Comparison of ENCODE assay signal across 15 mouse cellular contexts in genomic region chr3:128337508-128337907, GRCm38 (mm10).
DNase-seq lines count a peak whose midpoint lies in the region; ATAC-seq and TF ChIP-seq lines count a peak whose summit lies in the region.
"Had no signal": no experiment of that assay in that cellular context is flagged by ENCODE, and none has a peak within 500 bp of the region (broad histone marks: within the 10 kb centered on the region; RNA-seq: fewer than 3 reads in every experiment).

No protein-coding gene starts in this region.

- no peaks in the 10 kb centered on the region for H3K36me3 ChIP-seq in hindbrain, embryonic 12.5 days
- no peaks in the 10 kb centered on the region for H3K36me3 ChIP-seq in hindbrain, embryonic 14.5 days (replicated peaks; ENCODE audit: control insufficient read depth, insufficient read depth)
- H3K36me3 ChIP-seq in midbrain, embryonic 13.5 days, result no peaks in the 10 kb centered on the region
- no peaks in the 10 kb centered on the region for H3K36me3 ChIP-seq in midbrain, postnatal 0 days (ENCODE audit: insufficient read depth, low read length)
- no peaks in the 10 kb centered on the region for H3K36me3 ChIP-seq in forebrain, embryonic 14.5 days (ENCODE audit: control insufficient read depth, insufficient read depth, low read length)
- H3K36me3 ChIP-seq in intestine, embryonic 16.5 days (ENCODE audit: control insufficient read depth, insufficient read depth, low read length), result no peaks in the 10 kb centered on the region
- H3K36me3 ChIP-seq: embryonic facial prominence, embryonic 15.5 days; heart, embryonic 10.5 days; limb, embryonic 15.5 days; lung, embryonic 15.5 days had no signal

- no peak overlapping the region for H3K27ac ChIP-seq in hindbrain, embryonic 12.5 days
- no peak overlapping the region for H3K27ac ChIP-seq in hindbrain, embryonic 14.5 days
- H3K27ac ChIP-seq in midbrain, embryonic 13.5 days, result no peak overlapping the region
- no peak overlapping the region for H3K27ac ChIP-seq in midbrain, postnatal 0 days (ENCODE audit: low read depth, low read length)
- H3K27ac ChIP-seq in forebrain, embryonic 14.5 days (ENCODE audit: low read depth, low read length), result no peak overlapping the region
- no peak overlapping the region for H3K27ac ChIP-seq in intestine, embryonic 16.5 days (ENCODE audit: low read length)
- H3K27ac ChIP-seq: embryonic facial prominence, embryonic 15.5 days; heart, embryonic 10.5 days; limb, embryonic 15.5 days; liver, embryonic 14.5 days; lung, embryonic 15.5 days; macrophage had no signal

- H3K4me2 ChIP-seq in hindbrain, embryonic 12.5 days (replicated peaks), result no peak overlapping the region
- H3K4me2 ChIP-seq in hindbrain, embryonic 14.5 days (replicated peaks), result no peak overlapping the region
- H3K4me2 ChIP-seq in midbrain, embryonic 13.5 days (replicated peaks), result no peak overlapping the region
- H3K4me2 ChIP-seq in midbrain, postnatal 0 days (ENCODE audit: low read depth, low read length, poor library complexity, severe bottlenecking), result no peak overlapping the region
- H3K4me2 ChIP-seq in forebrain, embryonic 14.5 days (ENCODE audit: low read length), result no peak overlapping the region
- no peak overlapping the region for H3K4me2 ChIP-seq in intestine, embryonic 16.5 days (ENCODE audit: low read depth, low read length)
- H3K4me2 ChIP-seq: embryonic facial prominence, embryonic 15.5 days; limb, embryonic 15.5 days; lung, embryonic 15.5 days had no signal

- no peaks in the 10 kb centered on the region for H3K4me1 ChIP-seq in hindbrain, embryonic 12.5 days
- no peaks in the 10 kb centered on the region for H3K4me1 ChIP-seq in hindbrain, embryonic 14.5 days (replicated peaks; ENCODE audit: control insufficient read depth, insufficient read depth, low read length)
- H3K4me1 ChIP-seq in midbrain, embryonic 13.5 days (replicated peaks), result no peaks in the 10 kb centered on the region
- H3K4me1 ChIP-seq in midbrain, postnatal 0 days (ENCODE audit: insufficient read depth, low read length), result no peaks in the 10 kb centered on the region
- H3K4me1 ChIP-seq in forebrain, embryonic 14.5 days (ENCODE audit: control insufficient read depth, insufficient read depth, low read length), result no peaks in the 10 kb centered on the region
- H3K4me1 ChIP-seq in intestine, embryonic 16.5 days (ENCODE audit: control insufficient read depth, insufficient read depth, low read length), result peaks cover 2% of the 10 kb centered on the region; the same call in 1 of the 2 replicates
- H3K4me1 ChIP-seq: embryonic facial prominence, embryonic 15.5 days; heart, embryonic 10.5 days; limb, embryonic 15.5 days; lung, embryonic 15.5 days had no signal

- no peak for TF ChIP-seq CTCF in midbrain, postnatal 0 days (IDR thresholded peaks at IDR 0.05)

- H3K4me3 ChIP-seq in hindbrain, embryonic 12.5 days, result no peak overlapping the region
- H3K4me3 ChIP-seq in hindbrain, embryonic 14.5 days (replicated peaks; ENCODE audit: low read length), result no peak overlapping the region
- no peak overlapping the region for H3K4me3 ChIP-seq in midbrain, embryonic 13.5 days (replicated peaks)
- H3K4me3 ChIP-seq in midbrain, postnatal 0 days (ENCODE audit: low read depth, low read length), result no peak overlapping the region
- no peak overlapping the region for H3K4me3 ChIP-seq in forebrain, embryonic 14.5 days (ENCODE audit: low read depth, low read length)
- H3K4me3 ChIP-seq in intestine, embryonic 16.5 days (ENCODE audit: low read length), result no peak overlapping the region
- H3K4me3 ChIP-seq: embryonic facial prominence, embryonic 15.5 days; heart, embryonic 10.5 days; limb, embryonic 15.5 days; lung, embryonic 15.5 days; myocyte had no signal

- peak; percentile 32; the same call in 1 of the 2 replicates for ATAC-seq in hindbrain, embryonic 12.5 days (ENCODE audit: low FRiP score)
- no peak for ATAC-seq in hindbrain, embryonic 14.5 days (ENCODE audit: low FRiP score)
- peak; percentile 55; the same call in 1 of the 2 replicates for ATAC-seq in midbrain, embryonic 13.5 days
- no peak for ATAC-seq in midbrain, postnatal 0 days (ENCODE audit: low FRiP score)
- ATAC-seq in forebrain, embryonic 14.5 days, result peak; percentile 55; the same call in 1 of the 2 replicates
- 0 out of 2 replicates have a peak, but pooled peaks have one; percentile 38 for ATAC-seq in intestine, embryonic 16.5 days
- ATAC-seq: CD4-positive, CD25-positive, alpha-beta regulatory T cell, adult 4 months had no signal

- H3K9me3 ChIP-seq in hindbrain, embryonic 12.5 days (replicated peaks), result no peaks in the 10 kb centered on the region
- H3K9me3 ChIP-seq in hindbrain, embryonic 14.5 days (ENCODE audit: control insufficient read depth, low read length), result no peaks in the 10 kb centered on the region
- no peaks in the 10 kb centered on the region for H3K9me3 ChIP-seq in midbrain, embryonic 13.5 days
- H3K9me3 ChIP-seq in midbrain, postnatal 0 days (ENCODE audit: low read length), result no peaks in the 10 kb centered on the region
- H3K9me3 ChIP-seq in forebrain, embryonic 14.5 days (replicated peaks; ENCODE audit: control insufficient read depth, low read length), result no peaks in the 10 kb centered on the region
- H3K9me3 ChIP-seq in intestine, embryonic 16.5 days (ENCODE audit: control insufficient read depth, low read length), result no peaks in the 10 kb centered on the region
- H3K9me3 ChIP-seq: embryonic facial prominence, embryonic 15.5 days; heart, embryonic 10.5 days; limb, embryonic 15.5 days; lung, embryonic 15.5 days had no signal

- no peaks in the 10 kb centered on the region for H3K27me3 ChIP-seq in hindbrain, embryonic 12.5 days
- no peaks in the 10 kb centered on the region for H3K27me3 ChIP-seq in hindbrain, embryonic 14.5 days (ENCODE audit: control insufficient read depth, insufficient read depth, low read length)
- H3K27me3 ChIP-seq in midbrain, embryonic 13.5 days, result 0 out of 2 replicates have a peak, but pooled peaks cover 3% of the 10 kb centered on the region
- no peaks in the 10 kb centered on the region for H3K27me3 ChIP-seq in midbrain, postnatal 0 days (ENCODE audit: insufficient read depth, low read length)
- H3K27me3 ChIP-seq in forebrain, embryonic 14.5 days (replicated peaks; ENCODE audit: control insufficient read depth, insufficient read depth, low read length), result no peaks in the 10 kb centered on the region
- H3K27me3 ChIP-seq in intestine, embryonic 16.5 days (replicated peaks; ENCODE audit: control insufficient read depth, insufficient read depth, low read length), result no peaks in the 10 kb centered on the region
- H3K27me3 ChIP-seq: embryonic facial prominence, embryonic 15.5 days; limb, embryonic 15.5 days; lung, embryonic 15.5 days had no signal

- no peak overlapping the region for H3K9ac ChIP-seq in hindbrain, embryonic 12.5 days
- no peak overlapping the region for H3K9ac ChIP-seq in hindbrain, embryonic 14.5 days
- no peak overlapping the region for H3K9ac ChIP-seq in midbrain, embryonic 13.5 days (replicated peaks)
- H3K9ac ChIP-seq in midbrain, postnatal 0 days (replicated peaks; ENCODE audit: low read length, poor library complexity, severe bottlenecking), result no peak overlapping the region
- no peak overlapping the region for H3K9ac ChIP-seq in forebrain, embryonic 14.5 days (ENCODE audit: low read length)
- no peak overlapping the region for H3K9ac ChIP-seq in intestine, embryonic 16.5 days (ENCODE audit: low read depth, low read length)
- H3K9ac ChIP-seq: embryonic facial prominence, embryonic 15.5 days; limb, embryonic 15.5 days; liver, embryonic 14.5 days; lung, embryonic 15.5 days had no signal

- DNase-seq in hindbrain, embryonic 14.5 days (ENCODE audit: low spot score), result no peak
- no peak for DNase-seq in midbrain, postnatal 0 days (ENCODE audit: low spot score)
- DNase-seq in forebrain, embryonic 14.5 days (ENCODE audit: low spot score), result no peak
- no peak for DNase-seq in lung, postnatal 25 days (ENCODE audit: low spot score)

- 75% methylated on average over 2 of the region's 2 CpGs for WGBS in hindbrain, embryonic 12.5 days
- WGBS in hindbrain, embryonic 14.5 days, result 71% methylated on average over 2 of the region's 2 CpGs
- WGBS in midbrain, embryonic 13.5 days, result 63% methylated on average over 2 of the region's 2 CpGs
- WGBS in midbrain, postnatal 0 days, result 76% methylated on average over 2 of the region's 2 CpGs
- WGBS in forebrain, embryonic 14.5 days, result 82% methylated on average over 2 of the region's 2 CpGs
- WGBS in intestine, embryonic 16.5 days, result 70% methylated on average over 2 of the region's 2 CpGs

Comparison
In these comparisons a context has a peak if more than half of its experiments do, and no peak if none do; other contexts are left out.
1. ATAC-seq: peak in hindbrain, embryonic 12.5 days (single experiment), midbrain, embryonic 13.5 days (single experiment), forebrain, embryonic 14.5 days (single experiment) and intestine, embryonic 16.5 days (single experiment); none in hindbrain, embryonic 14.5 days (single experiment) and midbrain, postnatal 0 days (single experiment).